Mouse (Mus musculus): ENCODE measurements at regions not wholly inside any gene's neighbourhood (a gene's known extent, or its start where the extent isn't known, plus 50 kb on each side); places are given as distances from the start of the nearest gene placed in this dataset.

GRCm38 (mm10) chr12:54273506-54273905, 69.8 kb upstream of the Egln3 start:
- WGBS, result 93% methylated on average over 4 of the region's 4 CpGs
- Histone ChIP-seq H3K27ac (replicated peaks; ENCODE audit: low read depth, low read length) (no peak overlapping the region), H3K4me2 (ENCODE audit: low read depth, severe bottlenecking) (no peak overlapping the region), H3K9ac (ENCODE audit: low read length) (no peak overlapping the region), H3K27me3 (ENCODE audit: control insufficient read depth, insufficient read depth, low read length) (no peaks in the 10 kb centered on the region), H3K4me3 (ENCODE audit: low read depth, low read length) (no peak overlapping the region), H3K4me1 (ENCODE audit: control insufficient read depth, insufficient read depth, low read length) (no peaks in the 10 kb centered on the region), H3K9me3 (ENCODE audit: control insufficient read depth, low read length) (no peaks in the 10 kb centered on the region), H3K36me3 (ENCODE audit: control insufficient read depth, insufficient read depth, low read length) (no peaks in the 10 kb centered on the region)
- ATAC-seq (ENCODE audit: insufficient number of reproducible peaks, low FRiP score, low TSS enrichment, low read depth), result no peak
- no peak for DNase-seq (ENCODE audit: low spot score)

- Histone ChIP-seq H3K4me2 (ENCODE audit: low read depth, severe bottlenecking) (no peak overlapping the region), H3K27ac (replicated peaks; ENCODE audit: low read depth, low read length) (no peak overlapping the region), H3K27me3 (ENCODE audit: control insufficient read depth, insufficient read depth, low read length) (no peaks in the 10 kb centered on the region), H3K4me1 (ENCODE audit: control insufficient read depth, insufficient read depth, low read length) (no peaks in the 10 kb centered on the region), H3K4me3 (ENCODE audit: low read depth, low read length) (no peak overlapping the region), H3K9me3 (ENCODE audit: control insufficient read depth, low read length) (no peaks in the 10 kb centered on the region), H3K9ac (ENCODE audit: low read length) (no peak overlapping the region), H3K36me3 (ENCODE audit: control insufficient read depth, insufficient read depth, low read length) (no peaks in the 10 kb centered on the region)
- 83% methylated on average over 6 of the region's 6 CpGs for WGBS
- DNase-seq (ENCODE audit: low spot score) (no peak), ATAC-seq (ENCODE audit: insufficient number of reproducible peaks, low FRiP score, low TSS enrichment, low read depth) (no peak)
These were observed 69.0 kb upstream of the Egln3 start for GRCm38 (mm10) chr12:54272696-54273095.

- no peak for DNase-seq (ENCODE audit: low spot score)
- H3K9ac ChIP-seq (ENCODE audit: low read length), result no peak overlapping the region
These were observed 68.6 kb upstream of the Egln3 start for GRCm38 (mm10) chr12:54272226-54272625.

GRCm38 (mm10) chr12:54265852-54266251, 62.2 kb upstream of the Egln3 start:
- Histone ChIP-seq H3K9ac (ENCODE audit: low read length) (no peak overlapping the region), H3K36me3 (ENCODE audit: control insufficient read depth, insufficient read depth, low read length) (no peaks in the 10 kb centered on the region), H3K4me1 (ENCODE audit: control insufficient read depth, insufficient read depth, low read length) (no peaks in the 10 kb centered on the region), H3K4me2 (ENCODE audit: low read depth, severe bottlenecking) (no peak overlapping the region), H3K9me3 (ENCODE audit: control insufficient read depth, low read length) (no peaks in the 10 kb centered on the region), H3K4me3 (ENCODE audit: low read depth, low read length) (no peak overlapping the region), H3K27ac (replicated peaks; ENCODE audit: low read depth, low read length) (no peak overlapping the region), H3K27me3 (ENCODE audit: control insufficient read depth, insufficient read depth, low read length) (no peaks in the 10 kb centered on the region)
- no peak for ATAC-seq (ENCODE audit: insufficient number of reproducible peaks, low FRiP score, low TSS enrichment, low read depth)
- no peak for DNase-seq (ENCODE audit: low spot score)
- 91% methylated on average over 3 of the region's 3 CpGs for WGBS

More at GRCm38 (mm10) chr12:54272226-54272625, 68.6 kb upstream of the Egln3 start:
- Histone ChIP-seq H3K27me3 (ENCODE audit: control insufficient read depth, insufficient read depth, low read length) (no peaks in the 10 kb centered on the region), H3K27ac (replicated peaks; ENCODE audit: low read depth, low read length) (no peak overlapping the region), H3K4me3 (ENCODE audit: low read depth, low read length) (no peak overlapping the region), H3K36me3 (ENCODE audit: control insufficient read depth, insufficient read depth, low read length) (no peaks in the 10 kb centered on the region), H3K9me3 (ENCODE audit: control insufficient read depth, low read length) (no peaks in the 10 kb centered on the region), H3K4me1 (ENCODE audit: control insufficient read depth, insufficient read depth, low read length) (no peaks in the 10 kb centered on the region), H3K4me2 (ENCODE audit: low read depth, severe bottlenecking) (no peak overlapping the region)
- 80% methylated on average over 2 of the region's 2 CpGs for WGBS
- ATAC-seq (ENCODE audit: insufficient number of reproducible peaks, low FRiP score, low TSS enrichment, low read depth), result no peak

- Histone ChIP-seq H3K9me3 (ENCODE audit: control insufficient read depth, low read length) (no peaks in the 10 kb centered on the region), H3K4me2 (ENCODE audit: low read depth, severe bottlenecking) (no peak overlapping the region), H3K9ac (ENCODE audit: low read length) (no peak overlapping the region), H3K4me3 (ENCODE audit: low read depth, low read length) (no peak overlapping the region), H3K4me1 (ENCODE audit: control insufficient read depth, insufficient read depth, low read length) (no peaks in the 10 kb centered on the region), H3K27me3 (ENCODE audit: control insufficient read depth, insufficient read depth, low read length) (no peaks in the 10 kb centered on the region), H3K36me3 (ENCODE audit: control insufficient read depth, insufficient read depth, low read length) (no peaks in the 10 kb centered on the region), H3K27ac (replicated peaks; ENCODE audit: low read depth, low read length) (no peak overlapping the region)
- ATAC-seq (ENCODE audit: insufficient number of reproducible peaks, low FRiP score, low TSS enrichment, low read depth) (no peak), DNase-seq (ENCODE audit: low spot score) (no peak)
- WGBS, result 75% methylated on average over 14 of the region's 14 CpGs
These were observed 61.5 kb upstream of the Egln3 start for GRCm38 (mm10) chr12:54264893-54265835.

- H3K9ac ChIP-seq (ENCODE audit: low read length), result no peak overlapping the region
- H3K27ac ChIP-seq (replicated peaks; ENCODE audit: low read depth, low read length), result no peak overlapping the region
- H3K4me2 ChIP-seq (ENCODE audit: low read depth, severe bottlenecking), result no peak overlapping the region
- no peaks in the 10 kb centered on the region for H3K4me1 ChIP-seq (ENCODE audit: control insufficient read depth, insufficient read depth, low read length)
- H3K36me3 ChIP-seq (ENCODE audit: control insufficient read depth, insufficient read depth, low read length), result no peaks in the 10 kb centered on the region
- no peaks in the 10 kb centered on the region for H3K27me3 ChIP-seq (ENCODE audit: control insufficient read depth, insufficient read depth, low read length)
- ATAC-seq (ENCODE audit: insufficient number of reproducible peaks, low FRiP score, low TSS enrichment, low read depth) (no peak), DNase-seq (ENCODE audit: low spot score) (no peak)
- H3K4me3 ChIP-seq (ENCODE audit: low read depth, low read length), result no peak overlapping the region
- H3K9me3 ChIP-seq (ENCODE audit: control insufficient read depth, low read length), result no peaks in the 10 kb centered on the region
- 52% methylated on average over 4 of the region's 4 CpGs for WGBS
These were observed 60.7 kb upstream of the Egln3 start for GRCm38 (mm10) chr12:54264418-54264733.

- H3K27ac ChIP-seq (replicated peaks; ENCODE audit: low read depth, low read length), result no peak overlapping the region
- ATAC-seq (ENCODE audit: insufficient number of reproducible peaks, low FRiP score, low TSS enrichment, low read depth), result no peak
- 70% methylated on average over 13 of the region's 13 CpGs for WGBS
These were observed 60.2 kb upstream of the Egln3 start for GRCm38 (mm10) chr12:54263733-54264417.

GRCm38 (mm10) chr12:54262236-54263005, 58.8 kb upstream of the Egln3 start:
- H3K36me3 ChIP-seq (ENCODE audit: control insufficient read depth, insufficient read depth, low read length), result no peaks in the 10 kb centered on the region
- no peak for ATAC-seq (ENCODE audit: insufficient number of reproducible peaks, low FRiP score, low TSS enrichment, low read depth)
- H3K27ac ChIP-seq (replicated peaks; ENCODE audit: low read depth, low read length), result no peak overlapping the region
- H3K4me1 ChIP-seq (ENCODE audit: control insufficient read depth, insufficient read depth, low read length), result no peaks in the 10 kb centered on the region
- no peaks in the 10 kb centered on the region for H3K27me3 ChIP-seq (ENCODE audit: control insufficient read depth, insufficient read depth, low read length)
- H3K4me2 ChIP-seq (ENCODE audit: low read depth, severe bottlenecking), result no peak overlapping the region
- H3K4me3 ChIP-seq (ENCODE audit: low read depth, low read length), result no peak overlapping the region
- no peaks in the 10 kb centered on the region for H3K9me3 ChIP-seq (ENCODE audit: control insufficient read depth, low read length)
- 78% methylated on average over 11 of the region's 11 CpGs for WGBS
- H3K9ac ChIP-seq (ENCODE audit: low read length), result no peak overlapping the region
- DNase-seq (ENCODE audit: low spot score), result no peak

More at GRCm38 (mm10) chr12:54263733-54264417, 60.2 kb upstream of the Egln3 start:
- no peaks in the 10 kb centered on the region for H3K36me3 ChIP-seq (ENCODE audit: control insufficient read depth, insufficient read depth, low read length)
- DNase-seq (ENCODE audit: low spot score), result no peak
- H3K27me3 ChIP-seq (ENCODE audit: control insufficient read depth, insufficient read depth, low read length), result no peaks in the 10 kb centered on the region
- H3K4me3 ChIP-seq (ENCODE audit: low read depth, low read length), result no peak overlapping the region
- H3K9me3 ChIP-seq (ENCODE audit: control insufficient read depth, low read length), result no peaks in the 10 kb centered on the region
- H3K9ac ChIP-seq (ENCODE audit: low read length), result no peak overlapping the region
- H3K4me1 ChIP-seq (ENCODE audit: control insufficient read depth, insufficient read depth, low read length), result no peaks in the 10 kb centered on the region
- no peak overlapping the region for H3K4me2 ChIP-seq (ENCODE audit: low read depth, severe bottlenecking)

All from limb, embryonic 11.5 days (tissue).